Mouse (Mus musculus): ENCODE measurements around the gene Trpv4. TPM values are rescaled to one million over a fixed set of nuclear protein-coding genes. Genes with fewer than 3 reads are reported as not detected.

Trpv4 gene
- total RNA-seq, 2 experiments from 2014 or later = 2.4 to 8.0 TPM

DNA sequence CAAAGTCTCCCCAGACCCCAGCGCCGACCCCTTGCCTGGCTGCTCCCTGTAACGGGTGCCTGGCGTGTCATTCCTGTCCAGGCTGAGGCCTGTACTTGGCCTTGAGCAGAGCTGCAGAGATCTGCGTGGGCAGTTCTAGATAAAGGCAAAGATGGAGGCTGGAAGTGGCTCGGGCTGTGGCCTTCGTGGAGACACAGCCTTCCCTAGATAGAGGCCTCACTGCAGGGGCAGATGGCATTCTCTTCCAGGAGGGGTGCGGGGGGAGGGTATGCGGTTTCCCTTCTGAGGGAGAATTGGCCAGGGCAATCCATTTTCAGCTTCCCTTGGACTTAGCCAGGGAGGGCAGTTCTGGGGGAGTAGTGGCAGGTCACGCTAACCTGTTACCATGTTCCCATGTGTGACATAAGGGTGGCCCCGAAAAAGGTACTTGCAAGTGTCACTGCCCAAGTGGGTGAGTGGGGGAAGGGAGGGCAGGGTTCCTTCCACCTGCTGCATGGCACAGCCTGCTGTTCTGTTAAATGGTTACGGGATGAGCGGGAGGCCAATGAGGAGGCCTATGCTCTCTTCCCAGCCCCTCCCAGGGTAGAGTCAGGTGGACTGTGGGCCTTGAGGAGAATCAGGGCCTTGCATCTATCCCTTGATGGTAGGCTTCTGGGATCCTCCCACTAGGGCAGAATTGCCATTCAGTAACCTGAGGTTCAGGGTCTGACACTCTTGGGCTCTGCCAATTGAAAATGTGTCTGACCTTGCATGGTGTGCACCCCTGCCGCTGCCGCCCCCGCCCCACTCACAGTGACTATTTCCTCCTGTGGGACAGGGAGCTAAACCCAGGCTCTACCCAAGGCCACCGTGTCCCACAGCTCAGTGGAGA lies 67.9 kb downstream of the Trpv4 start:
- DNase-seq (ENCODE audit: low spot score in 2 of 2) = no peak

GRCm38 (mm10) chr5:114589454-114589853 lies 68.8 kb downstream of the Trpv4 start:
- no peak for DNase-seq (ENCODE audit: low spot score in 2 of 2)

DNA sequence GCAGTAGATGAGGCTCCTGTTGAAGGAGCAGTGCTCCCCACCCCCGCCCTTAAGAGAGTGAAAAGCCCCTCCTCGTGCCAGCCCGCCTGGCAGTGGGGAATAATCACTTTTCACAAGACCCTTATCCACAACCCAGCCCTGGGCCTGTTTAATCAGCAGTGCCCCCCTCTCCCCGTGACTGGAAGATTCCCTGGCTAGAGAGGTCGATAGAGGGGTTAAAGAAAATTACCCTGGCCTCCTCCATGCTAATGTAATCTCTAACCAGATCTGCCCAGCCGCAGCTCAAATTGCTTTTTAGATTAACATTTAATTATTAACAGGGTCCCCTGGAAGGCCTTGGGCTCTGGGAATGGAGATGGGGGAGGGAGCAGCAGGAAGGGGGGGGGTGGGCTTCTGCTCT lies 69.2 kb downstream of the Trpv4 start:
- no peak for DNase-seq (ENCODE audit: low spot score in 2 of 2)

DNA sequence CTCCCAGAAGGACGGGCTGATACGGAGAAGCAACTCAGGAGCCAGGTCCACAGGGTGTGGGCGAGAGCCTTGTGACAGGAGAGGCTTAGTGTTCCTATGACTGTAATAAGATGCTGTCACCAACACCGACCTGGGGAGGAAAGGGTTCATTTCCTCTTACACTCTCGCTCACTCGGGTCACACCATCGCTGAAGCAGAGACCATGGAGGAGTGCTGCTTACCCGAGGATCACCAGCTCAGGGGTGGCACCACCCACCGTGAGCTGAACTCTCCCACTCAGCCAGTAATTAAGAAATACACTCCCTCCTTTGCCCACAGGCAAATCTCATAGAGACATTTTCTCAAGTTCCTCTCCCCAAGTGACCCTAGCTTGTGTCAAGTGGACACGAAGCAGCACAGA lies 69.8 kb downstream of the Trpv4 start:
- no peak for DNase-seq (ENCODE audit: low spot score in 2 of 2)

DNA sequence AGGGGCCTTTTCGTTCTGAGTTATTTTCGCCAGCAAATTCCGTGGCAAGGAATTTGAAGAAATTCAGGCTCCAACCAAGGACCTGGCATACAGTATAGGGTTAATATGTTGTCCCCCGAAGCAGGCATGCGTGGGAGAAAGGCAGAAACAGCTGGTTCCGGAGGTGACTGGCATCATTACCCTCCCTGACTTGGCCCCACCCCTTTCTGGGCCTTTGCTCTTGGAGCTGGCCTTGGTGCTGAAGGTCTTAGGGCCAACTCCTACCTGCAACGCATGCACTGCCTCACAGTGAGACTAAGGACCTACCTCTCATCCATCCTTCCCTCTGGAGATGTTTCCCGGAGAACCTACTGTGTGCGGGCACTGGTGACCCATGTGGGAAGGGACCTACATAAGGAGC lies 70.3 kb downstream of the Trpv4 start:
- no peak for DNase-seq (ENCODE audit: low spot score in 2 of 2)

DNA sequence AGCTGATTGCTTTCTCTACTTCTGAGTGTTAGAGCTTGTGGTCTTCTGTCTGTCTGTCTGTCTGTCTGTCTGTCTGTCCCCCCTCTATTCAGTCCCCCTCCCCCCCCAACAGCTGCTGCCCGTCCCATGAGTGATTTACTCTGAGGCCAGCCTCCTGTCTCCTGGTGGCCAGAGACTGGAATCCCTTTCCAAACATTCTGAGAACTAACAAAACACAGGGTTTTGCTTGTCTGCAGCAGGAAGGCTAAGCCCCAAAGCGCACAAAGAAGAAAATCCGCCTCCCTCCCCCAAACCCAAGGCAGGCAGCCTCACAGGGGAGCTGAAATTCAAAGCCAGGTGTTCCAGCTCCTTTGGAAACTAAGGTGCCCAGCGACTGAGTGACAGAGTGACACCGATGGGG lies 72.5 kb downstream of the Trpv4 start:
- DNase-seq (ENCODE audit: low spot score in 2 of 2) = no peak

DNA sequence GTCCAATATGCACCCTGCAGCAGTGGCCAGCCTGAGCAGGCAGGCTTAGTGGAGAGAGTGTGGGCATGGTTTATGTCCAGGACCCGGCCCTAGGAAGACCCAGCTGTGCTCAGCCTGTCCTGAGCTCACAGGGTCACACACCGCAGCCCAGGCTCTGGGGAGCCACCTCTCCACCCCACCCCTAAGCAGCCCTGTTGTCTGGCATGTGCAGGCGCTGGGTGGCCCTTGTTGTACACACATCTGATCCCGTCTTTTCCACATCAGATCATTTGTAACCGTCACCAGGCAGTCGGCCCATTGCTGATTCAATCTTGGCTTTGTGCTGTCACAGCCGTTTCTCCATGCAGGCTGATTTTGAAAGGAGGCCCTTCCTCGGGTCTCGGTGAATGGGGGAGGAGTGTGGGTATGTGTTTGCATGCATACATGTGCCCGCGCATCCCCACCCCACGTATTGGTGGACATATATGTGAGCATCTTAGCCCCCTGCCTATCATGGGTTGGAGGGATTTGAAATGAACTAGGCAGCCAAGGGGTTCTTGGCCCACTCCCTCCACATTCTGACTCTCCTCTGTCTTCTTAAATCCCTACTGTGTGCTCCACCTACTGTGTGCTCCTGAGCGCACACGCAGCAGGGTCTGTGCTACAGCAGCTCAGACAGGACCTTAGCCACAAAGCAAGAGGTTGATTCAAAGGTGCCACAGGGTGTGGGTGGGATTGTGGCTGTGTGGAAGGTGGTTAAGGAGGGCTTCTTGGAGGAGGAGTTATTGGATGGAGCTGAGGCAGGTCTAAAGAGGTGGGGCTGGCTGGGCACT lies 73.7 kb downstream of the Trpv4 start:
- no peak for DNase-seq (ENCODE audit: low spot score in 2 of 2)

- DNase-seq (ENCODE audit: low spot score in 2 of 2) = no peak
These were observed 74.6 kb downstream of the Trpv4 start for GRCm38 (mm10) chr5:114583490-114584175.

DNA sequence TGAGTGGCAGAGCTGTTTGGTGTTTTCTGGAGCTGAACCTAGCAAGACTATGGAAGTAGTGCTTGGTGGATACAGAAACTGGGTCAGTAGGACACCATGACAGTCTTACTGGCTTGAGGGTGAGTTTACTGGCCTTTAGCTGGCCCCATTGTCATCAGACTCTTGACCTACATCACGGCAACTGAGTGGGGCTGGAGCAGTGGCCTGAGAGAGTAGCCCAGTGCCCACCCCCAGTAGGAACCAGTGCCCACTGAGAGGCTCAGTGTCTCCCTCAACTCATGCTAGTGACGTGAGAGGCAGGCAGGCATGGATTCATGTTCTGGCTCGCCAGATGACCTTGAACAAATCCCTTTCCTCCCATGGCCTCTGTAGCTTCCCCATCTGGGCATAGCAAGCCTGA lies 75.2 kb downstream of the Trpv4 start:
- DNase-seq (ENCODE audit: low spot score in 2 of 2) = no peak

DNA sequence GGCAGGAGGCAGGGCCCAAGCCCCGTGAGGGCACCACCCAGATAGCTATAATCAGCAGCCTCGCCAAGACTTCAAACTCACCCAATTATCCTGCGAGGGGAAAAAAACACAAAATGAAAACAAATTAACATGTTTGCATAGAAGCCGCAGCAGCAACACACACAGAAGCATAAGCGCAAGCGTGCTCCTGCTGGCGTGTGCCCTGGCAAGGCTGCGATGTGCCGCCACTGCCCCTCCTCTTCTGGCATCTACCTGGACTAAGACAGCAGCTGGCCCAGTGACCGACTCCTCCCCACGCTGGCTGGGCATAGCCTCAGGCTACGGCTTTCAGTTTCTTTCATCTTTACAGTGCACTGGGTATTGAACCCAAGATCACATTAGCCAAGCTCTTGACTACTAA lies 76.7 kb downstream of the Trpv4 start:
- DNase-seq (ENCODE audit: low spot score in 2 of 2) = no peak

DNA sequence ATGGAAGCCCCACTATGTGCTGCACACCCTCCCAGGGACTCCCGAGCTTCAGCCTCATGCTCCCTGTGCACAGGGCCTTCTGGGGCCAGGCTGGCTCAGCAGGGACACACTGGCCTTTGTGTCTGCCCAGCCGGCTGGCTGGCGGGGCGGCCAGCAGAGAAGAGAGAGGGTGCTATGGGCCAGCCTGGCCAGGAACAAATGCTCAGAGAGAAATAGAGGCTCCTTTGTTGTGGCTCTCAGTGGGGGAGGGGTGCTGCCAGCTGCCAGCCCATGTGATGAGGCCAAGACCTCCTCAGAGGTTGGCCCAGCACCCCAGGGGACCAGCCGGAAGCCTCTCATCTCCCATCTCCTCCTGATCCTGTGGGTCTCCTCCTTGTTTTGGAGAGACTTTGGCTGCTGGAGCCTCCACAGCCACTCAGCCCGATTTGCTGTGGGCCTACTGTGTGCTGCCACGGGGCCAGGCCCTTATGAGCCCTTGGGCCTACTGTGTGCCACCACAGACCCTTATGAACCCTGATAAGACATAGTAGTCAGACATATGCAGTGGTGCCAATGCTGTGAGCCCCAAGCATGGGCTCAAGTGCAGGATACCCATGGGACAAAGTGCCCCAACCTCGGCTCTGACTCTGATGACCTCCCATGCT lies 78.4 kb downstream of the Trpv4 start:
- DNase-seq (ENCODE audit: low spot score in 2 of 2) = no peak

- no peak for DNase-seq (ENCODE audit: low spot score in 2 of 2)
These were observed 79.9 kb downstream of the Trpv4 start for GRCm38 (mm10) chr5:114578361-114578760.

DNA sequence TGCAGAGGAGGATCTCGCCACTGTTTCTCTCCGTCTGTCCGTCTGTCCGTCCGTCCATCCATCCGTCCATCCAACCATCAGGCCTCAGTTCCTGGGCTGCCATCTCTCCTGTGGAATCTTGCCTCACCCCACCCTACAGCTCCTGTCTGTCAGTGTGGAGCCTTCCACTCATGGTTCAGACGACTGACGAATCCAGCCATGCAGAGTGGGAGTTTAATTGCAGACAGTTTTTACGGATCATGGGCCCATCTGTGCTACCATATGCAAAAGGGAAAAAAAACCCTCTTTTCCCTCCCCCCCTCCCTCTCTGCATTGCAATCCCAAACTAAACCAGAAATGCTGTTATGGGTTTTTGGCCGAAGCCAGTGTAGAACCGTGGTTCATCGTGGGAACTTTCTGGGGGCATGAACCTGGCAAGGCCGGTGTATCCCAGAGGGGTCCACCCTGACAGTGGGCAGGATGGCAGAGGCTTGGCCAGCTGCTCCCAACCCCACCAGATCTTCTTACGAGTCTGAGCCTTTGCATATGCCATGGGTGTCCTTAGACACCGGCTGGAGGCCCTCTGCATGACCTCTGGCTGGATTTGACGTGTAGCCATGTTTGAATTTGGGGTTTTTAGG lies 82.1 kb downstream of the Trpv4 start:
- no peak for DNase-seq (ENCODE audit: low spot score in 2 of 2)

DNA sequence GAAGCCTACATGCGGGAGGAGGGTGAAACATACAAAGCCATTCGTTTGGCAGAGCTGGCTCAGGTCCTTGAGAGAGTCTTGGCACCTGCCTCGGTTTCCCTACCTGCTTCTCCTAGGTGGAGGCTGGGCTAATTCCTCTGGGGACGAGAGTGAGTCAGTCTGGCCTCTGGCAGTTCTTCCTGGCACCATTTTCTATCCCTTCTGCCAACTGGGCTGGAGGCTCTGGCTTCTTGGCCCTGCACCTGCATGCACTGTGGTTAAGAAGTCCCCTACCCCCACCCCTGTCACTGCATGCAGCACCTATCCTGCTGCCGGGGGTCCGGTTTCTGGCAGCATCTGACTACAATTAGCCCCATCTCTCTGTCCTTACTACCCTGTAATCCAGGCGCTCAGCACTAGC lies 82.7 kb downstream of the Trpv4 start:
- no peak for DNase-seq (ENCODE audit: low spot score in 2 of 2)

DNA sequence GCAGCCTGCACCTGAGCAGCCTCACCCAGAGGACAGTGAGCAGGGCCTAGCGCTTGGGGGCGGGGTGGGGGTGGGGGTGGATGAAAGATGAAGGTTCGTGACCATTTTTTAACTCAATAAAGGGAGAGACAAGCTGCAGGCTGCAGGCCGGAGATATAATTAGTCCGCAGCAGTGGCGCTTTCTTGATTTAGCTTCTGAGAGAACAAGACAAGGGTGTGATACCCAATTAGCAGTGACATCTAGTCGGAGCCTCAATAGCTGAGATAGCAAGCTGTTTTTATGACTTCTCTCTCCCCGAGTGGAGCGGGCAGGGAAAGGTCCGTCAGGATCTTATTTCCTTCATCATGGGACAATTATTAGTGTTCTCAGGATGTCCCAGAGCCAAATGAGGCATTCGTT lies 83.2 kb downstream of the Trpv4 start:
- DNase-seq (ENCODE audit: low spot score in 2 of 2) = no peak

DNA sequence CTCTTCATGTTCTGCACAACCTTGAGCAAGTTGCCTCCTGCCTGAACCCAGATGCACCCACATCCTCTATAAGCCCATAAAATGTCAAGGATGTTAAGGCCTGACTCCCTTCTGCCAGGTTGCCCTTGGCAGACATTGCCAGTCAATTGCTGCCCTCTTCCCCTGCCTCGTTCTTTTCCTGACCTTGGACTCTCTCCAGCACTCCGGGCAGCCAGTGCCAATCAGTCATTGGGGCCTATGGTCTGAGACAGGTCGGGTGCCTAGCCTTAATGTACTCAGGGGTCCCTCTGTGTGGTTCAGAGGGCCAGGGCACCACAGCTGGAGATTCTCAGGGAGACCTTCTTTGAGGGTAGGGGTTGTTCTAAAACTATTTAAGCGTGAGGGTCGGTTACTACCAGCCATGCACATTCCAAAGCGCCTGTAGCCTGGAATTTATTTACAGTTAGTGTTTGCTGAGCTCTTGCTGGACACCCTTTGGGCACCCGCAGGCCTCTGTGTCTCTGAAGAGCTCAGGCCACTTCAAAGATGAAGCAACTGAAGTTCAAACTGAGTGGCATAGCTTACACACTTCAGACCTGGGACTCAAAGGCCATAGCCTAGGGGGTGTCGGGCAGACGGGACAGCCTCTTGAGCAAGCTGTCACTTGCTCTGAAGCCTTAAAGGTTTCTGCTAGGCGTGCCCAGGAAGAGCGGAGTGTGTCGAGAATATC lies 84.1 kb downstream of the Trpv4 start:
- no peak for DNase-seq (ENCODE audit: low spot score in 2 of 2)

GRCm38 (mm10) chr5:114572997-114573396 lies 85.2 kb downstream of the Trpv4 start:
- no peak for DNase-seq (ENCODE audit: low spot score in 2 of 2)

Measured in adrenal gland, postnatal 4 days (tissue).